Mouse (Mus musculus) heart, embryonic 16.5 days (tissue): ENCODE measurements around the gene Hist1h2ah. TPM values are rescaled to one million over a fixed set of nuclear protein-coding genes. Genes with fewer than 3 reads are reported as not detected.
"Not testable (repeated sequence)": the region's sequence is repeated elsewhere in the genome, so short reads cannot be mapped to it uniquely, and the experiment has no call there.

Experiments used
- ATAC-seq: fragments of 200-750 bp; cut with Nextera tagmentation; replicated peaks from 2 replicates; pipeline ENCODE4 v1.8.0; 2017; ENCODE audit warnings: moderate number of reproducible peaks; ENCODE audit not compliant: insufficient read depth, low FRiP score; ENCODE audit errors: extremely low read depth
- H3K27ac ChIP-seq: fragments of 300-500 bp; sonication (generic); 2 replicates; pipeline ENCODE4 v1.5.1; 2014; ENCODE audit warnings: mild to moderate bottlenecking, low read length, control low read depth, moderate library complexity
- H3K27me3 ChIP-seq: fragments of 300-500 bp; sonication (generic); 2 replicates; pipeline ENCODE4 v1.6.1; 2014; ENCODE audit warnings: low read length, mixed read lengths; ENCODE audit not compliant: control insufficient read depth, insufficient read depth
- H3K36me3 ChIP-seq: fragments of 300-500 bp; sonication (generic); 2 replicates; pipeline ENCODE4 v1.6.1; 2014; ENCODE audit not compliant: control insufficient read depth, insufficient read depth
- H3K4me1 ChIP-seq: fragments of 300-500 bp; sonication (generic); 2 replicates; pipeline ENCODE4 v1.6.1; 2014; ENCODE audit warnings: low read length, mixed read lengths; ENCODE audit not compliant: control insufficient read depth, insufficient read depth
- H3K4me2 ChIP-seq: fragments of 300-500 bp; sonication (generic); 2 replicates; pipeline ENCODE4 v1.6.1; 2014; ENCODE audit warnings: low read depth, mild to moderate bottlenecking, control low read depth, low read length
- H3K4me3 ChIP-seq: fragments of 300-500 bp; sonication (generic); 2 replicates; pipeline ENCODE4 v1.5.1; 2014; ENCODE audit warnings: mild to moderate bottlenecking, control low read depth, low read length
- H3K9ac ChIP-seq: fragments of 300-500 bp; sonication (generic); 2 replicates; pipeline ENCODE4 v1.6.1; 2014; ENCODE audit warnings: low read length, control low read depth
- H3K9me3 ChIP-seq: fragments of 300-500 bp; sonication (generic); replicated peaks from 2 replicates; pipeline ENCODE4 v1.6.1; 2016; ENCODE audit warnings: low read length; ENCODE audit not compliant: control insufficient read depth
- WGBS: fragments of 180-500 bp; shearing (Covaris S2); extraction: QIAGEN DNeasy Blood & Tissue Kit; methylation state at CpG from one replicate; pipeline ENCODE4 v1.1.7; 2014; 5-methylcytosine and 5-hydroxymethylcytosine counted together
- polyA plus RNA-seq: library from polyadenylated mRNA; unstranded; fragments of >200 nt; fragmentation: Nextera tagmentation; extraction: Ambion mirVana; gene quantifications from 2 replicates; pipeline ENCODE4 v1.2.1, GENCODE M21; 2015

The Hist1h2ah gene
- polyA plus RNA-seq, 1 experiment from 2014 or later: 5.3 TPM

- H3K9ac ChIP-seq: no peak overlapping the region
- H3K4me3 ChIP-seq: no peak overlapping the region
- H3K4me1 ChIP-seq: peaks cover 7% of the 10 kb centered on the region
- H3K9me3 ChIP-seq: no peaks in the 10 kb centered on the region
- WGBS: 72% methylated on average over 2 of the region's 2 CpGs
- H3K27ac ChIP-seq: no peak overlapping the region
- ATAC-seq: no peak
- no peak overlapping the region for H3K4me2 ChIP-seq
- no peaks in the 10 kb centered on the region for H3K27me3 ChIP-seq
- H3K36me3 ChIP-seq: no peaks in the 10 kb centered on the region
Measured at GRCm38 (mm10) chr13:22049041-22049440, 13.7 kb upstream of the Hist1h2ah start.

GRCm38 (mm10) chr13:22045311-22045710 is 9.9 kb upstream of the Hist1h2ah start:
- Histone ChIP-seq H3K4me3 (no peak overlapping the region), H3K9me3 (no peaks in the 10 kb centered on the region), H3K27me3 (no peaks in the 10 kb centered on the region), H3K4me1 (peaks cover 20% of the 10 kb centered on the region), H3K4me2 (no peak overlapping the region), H3K9ac (no peak overlapping the region), H3K27ac (no peak overlapping the region), H3K36me3 (no peaks in the 10 kb centered on the region)
- no peak for ATAC-seq
- WGBS: 47% methylated on average over 2 of the region's 2 CpGs

GRCm38 (mm10) chr13:22044432-22045155 is 9.2 kb upstream of the Hist1h2ah start:
- no peak overlapping the region for H3K4me3 ChIP-seq
- ATAC-seq: no peak
- WGBS: 86% methylated on average over 6 of the region's 6 CpGs
- no peaks in the 10 kb centered on the region for H3K27me3 ChIP-seq
- H3K4me2 ChIP-seq: peak overlapping the region; percentile 64
- H3K27ac ChIP-seq: no peak overlapping the region
- H3K9me3 ChIP-seq: no peaks in the 10 kb centered on the region
- no peaks in the 10 kb centered on the region for H3K36me3 ChIP-seq
- H3K9ac ChIP-seq: no peak overlapping the region; the same call in 1 of the 2 replicates
- peaks cover 22% of the 10 kb centered on the region for H3K4me1 ChIP-seq

- ATAC-seq: no peak
- Histone ChIP-seq H3K9ac (peak overlapping the region; percentile 71), H3K27ac (peak overlapping the region; percentile 76), H3K9me3 (no peaks in the 10 kb centered on the region), H3K27me3 (no peaks in the 10 kb centered on the region), H3K36me3 (no peaks in the 10 kb centered on the region), H3K4me1 (peaks cover 22% of the 10 kb centered on the region), H3K4me2 (peak overlapping the region; percentile 64), H3K4me3 (peak overlapping the region; percentile 43)
- 1% methylated on average over 11 of the region's 14 CpGs for WGBS
Measured at GRCm38 (mm10) chr13:22043503-22044431, 8.4 kb upstream of the Hist1h2ah start.

GRCm38 (mm10) chr13:22042568-22043502 is 7.5 kb upstream of the Hist1h2ah start, which contains the start of the genes Hist1h2ag and Hist1h2bj:
Hist1h2ag (minus strand) TSS chr13:22042944.
Hist1h2bj (plus strand) TSS chr13:22043214.
- under 1% methylated on average over 40 of the region's 80 CpGs for WGBS
- not testable (repeated sequence) for H3K27me3 ChIP-seq, H3K36me3 ChIP-seq, H3K9me3 ChIP-seq
- peak within 1 kb of the TSS; percentile 68 for H3K4me2 ChIP-seq
- ATAC-seq: peak; percentile 88
- peak within 1 kb of the TSS; percentile 88 for H3K27ac ChIP-seq
- peaks cover 22% of the 10 kb centered on the region for H3K4me1 ChIP-seq
- peak within 1 kb of the TSS; percentile 49 for H3K4me3 ChIP-seq
- peak within 1 kb of the TSS; percentile 74 for H3K9ac ChIP-seq

GRCm38 (mm10) chr13:22041651-22042567 is 6.5 kb upstream of the Hist1h2ah start:
- 6% methylated on average over 13 of the region's 13 CpGs for WGBS
- Histone ChIP-seq H3K27me3 (no peaks in the 10 kb centered on the region), H3K27ac (peak overlapping the region; percentile 88), H3K36me3 (no peaks in the 10 kb centered on the region), H3K4me3 (peak overlapping the region; percentile 49), H3K4me2 (peak overlapping the region; percentile 68), H3K4me1 (peaks cover 22% of the 10 kb centered on the region), H3K9me3 (no peaks in the 10 kb centered on the region), H3K9ac (peak overlapping the region; percentile 74)
- no peak for ATAC-seq

GRCm38 (mm10) chr13:22041142-22041536 is 5.8 kb upstream of the Hist1h2ah start, which contains the start of gene Hist1h4i:
Hist1h4i (minus strand) TSS chr13:22041362.
- Histone ChIP-seq H3K4me3 (peak within 1 kb of the TSS; percentile 55), H3K27ac (peak within 1 kb of the TSS; percentile 88), H3K9ac (peak within 1 kb of the TSS; percentile 74), H3K4me2 (peak within 1 kb of the TSS; percentile 68), H3K4me1 (peaks cover 28% of the 10 kb centered on the region)
- not testable (repeated sequence) for H3K9me3 ChIP-seq, H3K27me3 ChIP-seq, H3K36me3 ChIP-seq
- peak; percentile 56 for ATAC-seq
- WGBS: 0% methylated on average over 22 of the region's 27 CpGs
